Mouse (Mus musculus): ENCODE measurements around the gene Pigh.
A peak's percentile ranks its signal among the peaks of the same experiment; 100 is the strongest.

Pigh gene

GRCm38 (mm10) chr12:79089182-79089812 is at the start of gene Pigh:
Pigh (minus strand) TSS chr12:79089651.
- peak; percentile 90 for DNase-seq (ENCODE audit: extremely low spot score, low spot score)

- DNase-seq (ENCODE audit: extremely low spot score, low spot score) = no peak
Observed at GRCm38 (mm10) chr12:79138999-79139398, 49.5 kb upstream of the Pigh start.

GRCm38 (mm10) chr12:79136949-79137348 is 47.5 kb upstream of the Pigh start:
- DNase-seq (ENCODE audit: extremely low spot score, low spot score) = no peak

- DNase-seq (ENCODE audit: extremely low spot score, low spot score) = no peak
Observed at GRCm38 (mm10) chr12:79135105-79135504, 45.7 kb upstream of the Pigh start.

- no peak for DNase-seq (ENCODE audit: extremely low spot score, low spot score)
Observed at GRCm38 (mm10) chr12:79134676-79135075, 45.2 kb upstream of the Pigh start.

- no peak for DNase-seq (ENCODE audit: extremely low spot score, low spot score)
Observed at GRCm38 (mm10) chr12:79131706-79132460, 42.4 kb upstream of the Pigh start.

- DNase-seq (ENCODE audit: extremely low spot score, low spot score) = peak; percentile 30
Observed at GRCm38 (mm10) chr12:79131178-79131675, 41.8 kb upstream of the Pigh start.

GRCm38 (mm10) chr12:79130299-79131177 is 41.1 kb upstream of the Pigh start, which contains the start of gene Arg2:
Arg2 (plus strand) TSS chr12:79130777.
- DNase-seq (ENCODE audit: extremely low spot score, low spot score) = peak; percentile 71

- no peak for DNase-seq (ENCODE audit: extremely low spot score, low spot score)
Observed at GRCm38 (mm10) chr12:79122820-79123219, 33.4 kb upstream of the Pigh start.

GRCm38 (mm10) chr12:79118991-79119390 is 29.5 kb upstream of the Pigh start:
- DNase-seq (ENCODE audit: extremely low spot score, low spot score) = no peak

- no peak for DNase-seq (ENCODE audit: extremely low spot score, low spot score)
Observed at GRCm38 (mm10) chr12:79105312-79105711, 15.9 kb upstream of the Pigh start.

GRCm38 (mm10) chr12:79104544-79104943 is 15.1 kb upstream of the Pigh start:
- no peak for DNase-seq (ENCODE audit: extremely low spot score, low spot score)

- DNase-seq (ENCODE audit: extremely low spot score, low spot score) = no peak
Observed at GRCm38 (mm10) chr12:79103773-79104172, 14.3 kb upstream of the Pigh start.

GRCm38 (mm10) chr12:79097106-79097752 is 7.8 kb upstream of the Pigh start:
- peak; percentile 19 for DNase-seq (ENCODE audit: extremely low spot score, low spot score)

GRCm38 (mm10) chr12:79092569-79092968 is 3.1 kb upstream of the Pigh start:
- no peak for DNase-seq (ENCODE audit: extremely low spot score, low spot score)

- no peak for DNase-seq (ENCODE audit: extremely low spot score, low spot score)
Observed at GRCm38 (mm10) chr12:79073362-79073761, 16.1 kb downstream of the Pigh start.

GRCm38 (mm10) chr12:79072576-79072975 is 16.9 kb downstream of the Pigh start:
- DNase-seq (ENCODE audit: extremely low spot score, low spot score) = no peak

- no peak for DNase-seq (ENCODE audit: extremely low spot score, low spot score)
Observed at GRCm38 (mm10) chr12:79070736-79071333, 18.6 kb downstream of the Pigh start.

GRCm38 (mm10) chr12:79069916-79070315 is 19.5 kb downstream of the Pigh start:
- DNase-seq (ENCODE audit: extremely low spot score, low spot score) = no peak

- no peak for DNase-seq (ENCODE audit: extremely low spot score, low spot score)
Observed at GRCm38 (mm10) chr12:79069187-79069608, 20.3 kb downstream of the Pigh start.

GRCm38 (mm10) chr12:79068306-79068705 is 21.1 kb downstream of the Pigh start:
- DNase-seq (ENCODE audit: extremely low spot score, low spot score) = no peak

All from neural tube, embryonic 10.5 days (tissue).